Mouse (Mus musculus) thymus, adult 2 months (tissue): ENCODE measurements around the gene Ankmy1. TPM values are rescaled to one million over a fixed set of nuclear protein-coding genes. Genes with fewer than 3 reads are reported as not detected.
A peak's percentile ranks its signal among the peaks of the same experiment; 100 is the strongest.

Source experiments
- DNase-seq: peaks from one replicate; pipeline ENCODE4 v3.0.0; 2021
- H3K27ac ChIP-seq: fragments of 200-500 bp; 2 replicates; pipeline ENCODE4 v1.5.1; 2012; ENCODE audit warnings: low read length, control low read depth; ENCODE audit not compliant: control insufficient read depth, insufficient read depth
- H3K27me3 ChIP-seq: fragments of 200-500 bp; 2 replicates; pipeline ENCODE4 v1.6.1; 2012; ENCODE audit warnings: mild to moderate bottlenecking, low read length, moderate library complexity, mixed read lengths; ENCODE audit not compliant: control insufficient read depth, insufficient read depth
- H3K36me3 ChIP-seq: fragments of 200-500 bp; 2 replicates; pipeline ENCODE4 v1.6.1; 2012; ENCODE audit warnings: mild to moderate bottlenecking, low read length, moderate library complexity; ENCODE audit not compliant: control insufficient read depth, insufficient read depth
- H3K4me1 ChIP-seq: fragments of 200-500 bp; replicated peaks from 2 replicates; pipeline ENCODE4 v1.6.1; 2012; ENCODE audit warnings: low read length; ENCODE audit not compliant: control insufficient read depth, insufficient read depth
- H3K4me3 ChIP-seq: fragments of 200-500 bp; 2 replicates; pipeline ENCODE4 v1.5.1; 2012; ENCODE audit warnings: mild to moderate bottlenecking, low read length, control low read depth, moderate library complexity; ENCODE audit not compliant: control insufficient read depth, insufficient read depth
- CTCF ChIP-seq: fragments of 200-500 bp; IDR thresholded peaks from 2 replicates; pipeline ENCODE4 v1.5.1; 2012; ENCODE audit warnings: mild to moderate bottlenecking, control low read depth, low read length, moderate library complexity, borderline replicate concordance; ENCODE audit not compliant: control insufficient read depth, poor library complexity, insufficient read depth; ENCODE audit errors: extremely low read depth
- POLR2A ChIP-seq: fragments of 200-500 bp; IDR thresholded peaks from 2 replicates; pipeline ENCODE4 v1.6.1; 2012; ENCODE audit warnings: mild to moderate bottlenecking, low read length, control low read depth, moderate library complexity; ENCODE audit not compliant: control insufficient read depth, poor library complexity, insufficient read depth; ENCODE audit errors: extremely low read depth
- WGBS: fragments of 180-500 bp; shearing (Covaris S2); methylation state at CpG from one replicate; pipeline ENCODE4 v1.1.7; 2018; 5-methylcytosine and 5-hydroxymethylcytosine counted together
- polyA plus RNA-seq: library from polyadenylated mRNA; depleted of rRNA; stranded (reverse); fragments of >200 nt; gene quantifications from 2 replicates; pipeline ENCODE4 v1.2.3, GENCODE M21; 2012

Gene Ankmy1
- polyA plus RNA-seq, 1 experiment = 5.5 TPM

GRCm38 (mm10) chr1:92845889-92846288 is 56.8 kb downstream of the Ankmy1 start:
- no peak for DNase-seq
- Histone ChIP-seq H3K27me3 (peaks cover 5% of the 10 kb centered on the region; the same call in 1 of the 2 replicates), H3K27ac (no peak overlapping the region), H3K4me3 (no peak overlapping the region), H3K4me1 (peaks cover 25% of the 10 kb centered on the region), H3K36me3 (no peaks in the 10 kb centered on the region)
- 88% methylated on average over 7 of the region's 7 CpGs for WGBS
- TF ChIP-seq POLR2A (no peak), CTCF (no peak)

- Histone ChIP-seq H3K36me3 (no peaks in the 10 kb centered on the region), H3K4me1 (no peaks in the 10 kb centered on the region), H3K27me3 (no peaks in the 10 kb centered on the region), H3K4me3 (no peak overlapping the region), H3K27ac (no peak overlapping the region)
- WGBS = 51% methylated on average over 3 of the region's 3 CpGs
- TF ChIP-seq CTCF (no peak), POLR2A (no peak)
- no peak for DNase-seq
Observed at GRCm38 (mm10) chr1:92841427-92841826, 61.3 kb downstream of the Ankmy1 start.

GRCm38 (mm10) chr1:92840231-92840890 is 62.3 kb downstream of the Ankmy1 start:
- H3K36me3 ChIP-seq = no peaks in the 10 kb centered on the region
- 82% methylated on average over 8 of the region's 8 CpGs for WGBS
- H3K4me1 ChIP-seq = no peaks in the 10 kb centered on the region
- no peak for DNase-seq
- H3K27ac ChIP-seq = no peak overlapping the region
- H3K4me3 ChIP-seq = no peak overlapping the region
- H3K27me3 ChIP-seq = no peaks in the 10 kb centered on the region
- TF ChIP-seq POLR2A (no peak), CTCF (no peak)

- H3K36me3 ChIP-seq = no peaks in the 10 kb centered on the region
- H3K4me1 ChIP-seq = no peaks in the 10 kb centered on the region
- TF ChIP-seq POLR2A = no peak
- TF ChIP-seq CTCF = no peak
- H3K27ac ChIP-seq = no peak overlapping the region
- H3K27me3 ChIP-seq = no peaks in the 10 kb centered on the region
- 88% methylated on average over 7 of the region's 7 CpGs for WGBS
- DNase-seq = no peak
- no peak overlapping the region for H3K4me3 ChIP-seq
Observed at GRCm38 (mm10) chr1:92839211-92839610, 63.5 kb downstream of the Ankmy1 start.

- TF ChIP-seq CTCF (no peak), POLR2A (no peak)
- no peak for DNase-seq
- Histone ChIP-seq H3K36me3 (no peaks in the 10 kb centered on the region), H3K4me3 (no peak overlapping the region), H3K27me3 (no peaks in the 10 kb centered on the region), H3K27ac (no peak overlapping the region), H3K4me1 (no peaks in the 10 kb centered on the region)
- 90% methylated on average over 14 of the region's 14 CpGs for WGBS
Observed at GRCm38 (mm10) chr1:92837931-92838833, 64.5 kb downstream of the Ankmy1 start.

GRCm38 (mm10) chr1:92833987-92834706 is 68.6 kb downstream of the Ankmy1 start:
- TF ChIP-seq POLR2A = no peak
- peak; percentile 74; the same call in 1 of the 2 replicates for TF ChIP-seq CTCF
- no peak overlapping the region for H3K27ac ChIP-seq
- peaks cover 8% of the 10 kb centered on the region; the same call in 1 of the 2 replicates for H3K27me3 ChIP-seq
- H3K4me3 ChIP-seq = no peak overlapping the region
- peaks cover 17% of the 10 kb centered on the region for H3K4me1 ChIP-seq
- 53% methylated on average over 7 of the region's 7 CpGs for WGBS
- no peaks in the 10 kb centered on the region for H3K36me3 ChIP-seq
- peak; percentile 70 for DNase-seq
